Mouse (Mus musculus) liver, embryonic 14.5 days (tissue): ENCODE data around the gene B3gat3. TPM values are rescaled to one million over a fixed set of nuclear protein-coding genes. Genes with fewer than 3 reads are reported as not detected.

ENCODE experiments used
- ATAC-seq: fragments of 200-750 bp; cut with Nextera tagmentation; 2 replicates; pipeline ENCODE4 v1.8.0; 2017; ENCODE audit warnings: moderate number of reproducible peaks, mild to moderate bottlenecking, moderate library complexity; ENCODE audit not compliant: insufficient read depth
- DNase-seq, 3 experiments: peaks; one replicate each; pipeline ENCODE4 v3.0.0-alpha.2; 2012 to 2013; ENCODE audit warnings: low read depth in 3 of 3, low spot score in 3 of 3
- H3K27ac ChIP-seq: fragments of 300-500 bp; sonication (generic); 2 replicates; pipeline ENCODE4 v1.5.1; 2014; ENCODE audit warnings: moderate library complexity, mild to moderate bottlenecking, control low read depth, inconsistent platforms
- H3K27me3 ChIP-seq: fragments of 300-500 bp; sonication (generic); 2 replicates; pipeline ENCODE4 v1.6.1; 2014; ENCODE audit warnings: mild to moderate bottlenecking, low read length, moderate library complexity; ENCODE audit not compliant: control insufficient read depth, insufficient read depth
- H3K36me3 ChIP-seq: fragments of 300-500 bp; sonication (generic); replicated peaks from 2 replicates; pipeline ENCODE4 v1.6.1; 2014; ENCODE audit warnings: low read depth; ENCODE audit not compliant: control insufficient read depth, insufficient read depth
- H3K4me1 ChIP-seq, 2 experiments: fragments of 200-500 bp in 1 of 2; fragments of 300-500 bp in 1 of 2; sonication (generic) in 1 of 2; replicated peaks; 2 replicates each; pipeline ENCODE4 v1.6.1; 2012 to 2014; ENCODE audit warnings: antibody characterized with exemption in 1 of 2, inconsistent platforms in 1 of 2, low read length in 1 of 2; ENCODE audit not compliant: control insufficient read depth in 2 of 2, insufficient read depth in 2 of 2
- H3K4me2 ChIP-seq: fragments of 300-500 bp; sonication (generic); 2 replicates; pipeline ENCODE4 v1.6.1; 2014; ENCODE audit warnings: low read depth, mild to moderate bottlenecking, control low read depth, moderate library complexity
- H3K4me3 ChIP-seq, 2 experiments: fragments of 200-500 bp in 1 of 2; fragments of 300-500 bp in 1 of 2; sonication (generic) in 1 of 2; 2 replicates each; pipeline ENCODE4 v1.5.1; 2012 to 2014; ENCODE audit warnings: low read depth in 2 of 2, low read length in 2 of 2, mild to moderate bottlenecking in 2 of 2, control low read depth in 1 of 2, inconsistent platforms in 1 of 2, moderate library complexity in 1 of 2; ENCODE audit not compliant: insufficient read depth in 1 of 2
- H3K9ac ChIP-seq: fragments of 300-500 bp; sonication (generic); replicated peaks from 2 replicates; pipeline ENCODE4 v1.6.1; 2014; ENCODE audit warnings: mild to moderate bottlenecking, control low read depth, moderate library complexity
- H3K9me3 ChIP-seq: fragments of 300-500 bp; sonication (generic); 2 replicates; pipeline ENCODE4 v1.6.1; 2016; ENCODE audit warnings: low read length, mixed read lengths; ENCODE audit not compliant: control insufficient read depth
- CTCF ChIP-seq: IDR thresholded peaks from 2 replicates; pipeline ENCODE4 v1.5.1; 2016; ENCODE audit warnings: antibody characterized with exemption, low read depth, control low read depth
- EP300 ChIP-seq: IDR thresholded peaks from 2 replicates; pipeline ENCODE4 v1.6.1; 2016; ENCODE audit warnings: antibody characterized with exemption, low read depth
- WGBS: fragments of 180-500 bp; shearing (Covaris S2); extraction: QIAGEN DNeasy Blood & Tissue Kit; methylation state at CpG from one replicate; pipeline ENCODE4 v1.1.7; 2014; ENCODE audit not compliant: insufficient replicate concordance; 5-methylcytosine and 5-hydroxymethylcytosine counted together
- polyA plus RNA-seq, 2 experiments: library from polyadenylated mRNA; depleted of rRNA in 1 of 2; stranded (reverse) in 1 of 2; unstranded in 1 of 2; fragments of >200 nt; fragmentation: Nextera tagmentation in 1 of 2; extraction: Ambion mirVana in 1 of 2; gene quantifications; 2 replicates each; pipeline versions ENCODE4 v1.2.1 to v1.2.3; 2012 to 2014

B3gat3 gene
- polyA plus RNA-seq, 2 experiments: 15.8 to 26.6 TPM

DNA sequence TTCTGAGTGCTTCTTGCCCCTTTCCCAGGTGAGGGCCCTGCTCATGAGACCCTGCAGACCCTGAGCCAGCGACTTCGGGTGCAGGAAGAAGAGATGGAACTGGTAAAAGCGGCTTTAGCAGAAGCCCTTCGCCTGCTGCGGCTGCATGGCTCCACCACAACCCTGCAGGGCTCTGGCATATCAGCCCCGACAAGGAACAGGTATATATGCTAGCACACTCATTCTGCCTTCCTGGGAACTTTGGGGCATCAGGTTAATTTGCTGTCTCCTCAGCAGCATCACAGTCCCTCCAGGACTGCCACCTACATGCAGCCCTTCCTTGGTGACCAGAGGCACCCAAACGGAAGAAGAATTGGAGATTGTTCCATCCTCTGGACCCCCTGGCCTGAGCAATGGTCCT lies 10.6 kb downstream of the B3gat3 start:
- H3K9me3 ChIP-seq: no peaks in the 10 kb centered on the region
- H3K4me1 ChIP-seq: peaks cover 20 to 30% of the 10 kb centered on the region in 2 experiments
- peak overlapping the region; percentile 70 to 72; a peak in 2 of 4 replicates for H3K4me3 ChIP-seq
- DNase-seq: no peak
- peak overlapping the region; percentile 76 for H3K4me2 ChIP-seq
- H3K9ac ChIP-seq: no peak overlapping the region
- WGBS: 69% methylated on average over 7 of the region's 7 CpGs
- H3K27ac ChIP-seq: no peak overlapping the region
- no peak for ATAC-seq
- H3K27me3 ChIP-seq: no peaks in the 10 kb centered on the region
- peaks cover 8% of the 10 kb centered on the region for H3K36me3 ChIP-seq
- TF ChIP-seq EP300: no peak
- no peak for TF ChIP-seq CTCF

DNA sequence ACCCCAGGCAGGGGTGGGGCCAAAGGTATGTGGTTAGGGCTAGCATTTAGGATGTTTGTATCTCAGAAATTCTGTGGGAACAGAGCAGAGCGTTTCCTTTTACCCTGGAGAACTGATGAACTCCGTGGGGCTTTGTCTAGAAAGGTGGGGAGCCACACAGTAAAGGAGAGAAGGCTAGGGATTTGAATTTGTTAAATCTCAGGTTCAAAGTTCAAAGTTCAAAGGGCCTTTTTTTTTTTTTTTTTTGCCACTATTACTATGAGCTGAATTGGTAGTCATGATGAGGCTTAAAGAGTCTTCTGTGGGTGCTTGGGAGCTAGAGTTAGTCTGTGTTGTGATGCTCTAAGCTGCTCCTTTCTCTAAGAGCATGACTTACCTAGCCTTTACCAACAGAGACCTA lies 16.6 kb downstream of the B3gat3 start:
- Histone ChIP-seq H3K27me3 (no peaks in the 10 kb centered on the region), H3K9me3 (no peaks in the 10 kb centered on the region), H3K4me3 (no peak overlapping the region), H3K36me3 (peaks cover 10% of the 10 kb centered on the region), H3K4me1 (peaks cover 4 to 7% of the 10 kb centered on the region in 2 experiments), H3K9ac (no peak overlapping the region), H3K4me2 (no peak overlapping the region), H3K27ac (no peak overlapping the region)
- WGBS: 84% methylated on average over 2 of the region's 2 CpGs
- TF ChIP-seq EP300 (no peak), CTCF (no peak)
- DNase-seq: no peak
- no peak for ATAC-seq

DNA sequence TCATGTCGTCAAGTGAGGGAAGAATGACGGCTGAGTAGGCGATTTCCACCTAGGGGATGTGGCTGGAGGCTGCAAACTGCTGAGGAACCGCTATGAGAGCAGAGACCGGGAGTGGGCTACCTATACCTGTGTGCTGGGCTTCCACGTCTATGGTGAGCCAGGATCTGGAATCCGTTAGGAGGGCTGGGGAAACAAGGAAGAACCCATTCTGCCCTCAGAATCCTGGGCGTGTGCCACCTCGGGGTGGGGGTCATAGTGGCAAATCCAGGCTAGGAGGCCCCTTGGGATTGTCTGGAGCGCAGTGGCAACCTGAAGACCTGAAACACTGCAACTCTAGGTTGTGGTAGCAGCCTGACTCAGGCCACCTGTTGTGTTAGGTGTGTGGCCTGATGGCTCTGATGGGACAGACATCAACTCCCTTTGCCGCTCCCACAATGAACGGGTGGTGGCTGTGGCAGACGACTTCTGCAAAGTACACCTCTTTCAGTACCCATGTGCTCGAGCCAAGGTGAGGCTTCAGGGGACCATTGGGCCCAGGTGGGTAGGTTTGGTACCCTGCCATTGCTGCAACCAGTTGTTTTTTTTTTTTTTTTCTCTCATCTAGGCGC lies 20.5 kb downstream of the B3gat3 start:
- H3K4me1 ChIP-seq: peaks cover 22 to 25% of the 10 kb centered on the region in 2 experiments
- 74% methylated on average over 15 of the region's 15 CpGs for WGBS
- H3K9ac ChIP-seq: no peak overlapping the region
- no peaks in the 10 kb centered on the region for H3K27me3 ChIP-seq
- no peak for TF ChIP-seq CTCF
- no peak for TF ChIP-seq EP300
- H3K4me3 ChIP-seq: no peak overlapping the region
- no peak overlapping the region for H3K27ac ChIP-seq
- ATAC-seq (no peak), DNase-seq (no peak)
- no peak overlapping the region for H3K4me2 ChIP-seq
- no peaks in the 10 kb centered on the region for H3K9me3 ChIP-seq
- H3K36me3 ChIP-seq: peaks cover 17% of the 10 kb centered on the region

DNA sequence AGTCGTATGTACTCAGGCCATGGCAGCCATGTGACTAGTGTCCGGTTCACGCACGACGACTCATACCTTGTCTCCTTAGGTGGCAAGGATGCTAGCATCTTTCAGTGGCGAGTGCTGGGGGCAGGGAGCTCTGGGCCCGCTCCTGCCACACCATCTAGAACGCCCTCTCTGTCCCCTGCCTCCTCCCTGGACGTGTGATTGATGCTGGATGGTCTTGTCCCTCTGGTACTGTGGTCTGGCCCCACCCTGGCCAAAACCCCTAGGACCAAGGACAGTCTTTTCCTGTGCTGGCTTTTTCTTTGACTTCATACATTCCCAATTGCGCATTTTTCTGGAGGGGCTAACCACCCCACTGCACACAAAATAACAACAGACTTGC lies 21.0 kb downstream of the B3gat3 start:
- TF ChIP-seq EP300 (no peak), CTCF (no peak)
- peak; percentile 1; the same call in 1 of the 2 replicates for ATAC-seq

DNA sequence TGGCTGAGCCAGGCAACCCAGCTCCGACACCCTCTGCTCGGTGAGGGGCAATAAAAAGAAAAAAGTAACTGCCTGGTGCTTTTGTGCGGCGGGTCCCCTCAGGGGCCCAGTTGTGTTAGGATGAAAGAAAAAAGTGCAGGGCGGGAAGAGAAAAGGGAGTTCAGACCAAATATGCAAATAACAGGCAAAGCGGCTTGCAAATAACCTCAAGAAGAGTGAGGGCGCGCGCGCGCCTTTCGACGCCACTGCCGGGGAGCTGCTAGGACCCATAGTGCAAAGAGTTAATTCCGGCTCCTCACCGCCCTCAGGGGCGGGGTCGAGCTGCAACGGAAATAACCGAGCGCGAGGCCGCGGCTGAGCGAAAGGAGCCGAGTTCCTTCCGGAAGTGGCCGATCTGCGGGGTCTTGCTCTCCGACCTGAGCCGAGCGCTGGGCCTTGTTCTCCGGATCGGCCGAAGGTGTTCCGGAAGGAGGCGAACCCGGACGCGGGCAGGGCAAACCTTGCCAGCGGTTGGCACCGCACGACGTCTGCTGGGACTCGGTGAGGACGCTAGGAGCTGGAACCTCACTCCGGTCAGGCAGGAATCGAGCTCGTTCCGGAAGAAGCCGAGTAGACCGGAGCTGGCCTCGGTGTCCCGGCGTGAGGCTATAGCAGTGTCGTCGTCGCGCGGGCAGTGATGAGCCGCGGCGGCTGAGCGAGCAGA lies 21.5 kb downstream of the B3gat3 start, which contains the start of gene Mta2:
Gene Mta2 (plus strand): TSS at position 361 of the 703 bp plus-strand sequence.
- ATAC-seq (peak; percentile 90), DNase-seq (peak; percentile 90 to 94 (median 91))
- Histone ChIP-seq H3K4me3 (peak within 1 kb of the TSS; percentile 72 to 88), H3K4me2 (peak within 1 kb of the TSS; percentile 78), H3K36me3 (peaks cover 27% of the 10 kb centered on the region), H3K4me1 (peaks cover 27 to 30% of the 10 kb centered on the region in 2 experiments), H3K9me3 (no peaks in the 10 kb centered on the region), H3K9ac (peak within 1 kb of the TSS; percentile 88), H3K27ac (peak within 1 kb of the TSS; percentile 93), H3K27me3 (no peaks in the 10 kb centered on the region)
- TF ChIP-seq CTCF: peak; percentile 4; the same call in 1 of the 2 replicates
- TF ChIP-seq EP300: no peak
- WGBS: under 1% methylated on average over 64 of the region's 64 CpGs

More for the DNA sequence above, 21.0 kb downstream of the B3gat3 start:
- H3K9ac ChIP-seq: peak overlapping the region; percentile 88
- no peak for DNase-seq
- peak overlapping the region; percentile 19 to 88; a peak in 3 of 4 replicates for H3K4me3 ChIP-seq
- H3K4me2 ChIP-seq: peak overlapping the region; percentile 78
- H3K9me3 ChIP-seq: no peaks in the 10 kb centered on the region
- H3K27me3 ChIP-seq: no peaks in the 10 kb centered on the region
- H3K4me1 ChIP-seq: peaks cover 22 to 25% of the 10 kb centered on the region in 2 experiments
- peaks cover 22% of the 10 kb centered on the region for H3K36me3 ChIP-seq
- peak overlapping the region; percentile 93 for H3K27ac ChIP-seq
- WGBS: 44% methylated on average over 10 of the region's 10 CpGs
